Mouse (Mus musculus) myocyte (in vitro differentiated cells): Measurements from ENCODE around the gene Actr8.

Source experiments
- CEBPB ChIP-seq: IDR thresholded peaks from 2 replicates; pipeline ENCODE4 v1.6.1; 2011; ENCODE audit warnings: mild to moderate bottlenecking, moderate library complexity; ENCODE audit not compliant: poor library complexity, insufficient read depth, severe bottlenecking
- E2F4 ChIP-seq: IDR thresholded peaks from one replicate; pipeline ENCODE4 v1.6.1; 2011; ENCODE audit warnings: mild to moderate bottlenecking, control low read depth, moderate library complexity; ENCODE audit not compliant: insufficient read depth
- MAX ChIP-seq: IDR thresholded peaks from one replicate; pipeline ENCODE4 v1.6.1; 2011; ENCODE audit warnings: low read depth, mild to moderate bottlenecking, control low read depth
- MYOD1 ChIP-seq, 3 experiments: IDR thresholded peaks; one replicate each; pipeline ENCODE4 v1.6.1; 2011; ENCODE audit warnings: control low read depth in 2 of 3, low read depth in 2 of 3, mild to moderate bottlenecking in 2 of 3, moderate library complexity in 1 of 3; ENCODE audit not compliant: insufficient read length in 2 of 3, control insufficient read depth in 1 of 3
- MYOG ChIP-seq, 3 experiments: IDR thresholded peaks; one replicate each; pipeline ENCODE4 v1.6.1; 2011; ENCODE audit warnings: control low read depth in 2 of 3, low read depth in 2 of 3, mild to moderate bottlenecking in 2 of 3; ENCODE audit not compliant: insufficient read length in 2 of 3, control insufficient read depth in 1 of 3, insufficient read depth in 1 of 3
- POLR2A ChIP-seq: IDR thresholded peaks from one replicate; pipeline ENCODE4 v1.6.1; 2011; ENCODE audit warnings: low read depth, mild to moderate bottlenecking, control low read depth, moderate library complexity; ENCODE audit not compliant: insufficient read length
- POLR2AphosphoS2 ChIP-seq: IDR thresholded peaks from one replicate; pipeline ENCODE4 v1.6.1; 2011; ENCODE audit warnings: low read depth, control low read depth; ENCODE audit not compliant: insufficient read length
- SRF ChIP-seq: IDR thresholded peaks from one replicate; pipeline ENCODE4 v1.6.1; 2011; ENCODE audit warnings: low read depth; ENCODE audit not compliant: control insufficient read depth, insufficient read length
- TCF12 ChIP-seq: IDR thresholded peaks from one replicate; pipeline ENCODE4 v1.6.1; 2011; ENCODE audit warnings: mild to moderate bottlenecking, control low read depth; ENCODE audit not compliant: poor library complexity, insufficient read depth, severe bottlenecking
- USF1 ChIP-seq: IDR thresholded peaks from one replicate; pipeline ENCODE4 v1.6.1; 2011; ENCODE audit warnings: low read depth, mild to moderate bottlenecking, control low read depth, moderate library complexity

- TF ChIP-seq MYOG (IDR thresholded peaks at IDR 0.05; ENCODE audit: control insufficient read depth in 1 of 3, insufficient read depth in 1 of 3, insufficient read length in 2 of 3, low read depth in 2 of 3) (no peak), E2F4 (no peak), USF1 (no peak), POLR2A (no peak), SRF (no peak), MAX (no peak), CEBPB (no peak), TCF12 (no peak), POLR2AphosphoS2 (no peak), MYOD1 (IDR thresholded peaks at IDR 0.05; ENCODE audit: control insufficient read depth in 1 of 3, insufficient read length in 2 of 3, low read depth in 2 of 3) (no peak)
Measured at GRCm38 (mm10) chr14:30048049-30048448, 69.9 kb downstream of the Actr8 start.
